Comparison of ENCODE assay signal across 8 mouse cellular contexts in the genomic region with DNA sequence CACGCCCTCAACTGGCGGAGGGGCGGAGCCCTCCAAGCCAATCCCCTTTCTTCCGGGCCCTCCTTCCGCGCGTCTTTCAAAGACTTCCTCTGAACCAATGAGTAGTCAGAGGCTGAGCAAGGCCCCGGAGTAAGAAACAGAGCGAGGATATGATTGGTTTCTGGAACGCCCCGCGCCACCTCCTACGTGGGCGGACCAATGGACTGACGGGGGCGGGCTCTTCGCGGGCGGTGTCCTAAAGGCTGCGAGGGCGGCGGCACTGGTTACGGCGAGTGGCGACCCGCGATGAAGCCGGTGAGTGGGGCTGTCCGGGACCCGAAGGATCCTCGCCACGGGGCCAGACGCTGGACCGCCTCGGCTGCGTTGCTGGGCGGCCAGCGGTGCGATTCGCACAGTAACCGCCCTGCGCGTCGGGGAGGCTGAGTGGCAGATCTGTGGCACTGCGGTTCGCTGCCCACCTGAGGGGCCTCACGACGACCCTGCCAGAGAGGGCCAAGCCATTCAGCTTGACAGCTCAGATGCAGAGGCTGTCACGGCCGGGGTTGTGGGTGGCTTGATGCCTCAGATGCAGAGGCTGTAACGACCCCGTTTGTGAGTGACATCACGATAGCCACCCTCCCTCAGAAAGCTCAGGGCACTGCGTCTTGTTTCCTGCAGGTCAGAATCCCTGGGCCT. TPM values are rescaled to one million over a fixed set of nuclear protein-coding genes. Genes with fewer than 3 reads are reported as not detected.
DNase-seq lines count a peak whose midpoint lies in the region; ATAC-seq lines count a peak whose summit lies in the region.

A gene (plus strand): TSS at position 187 of the 675 bp plus-strand sequence.

- WGBS in hindbrain, embryonic 15.5 days, result under 1% methylated on average over 54 of the region's 54 CpGs

- H3K27me3 ChIP-seq in hindbrain, embryonic 15.5 days, result no peaks in the 10 kb centered on the region

- peak within 1 kb of the TSS; percentile 88 for H3K4me3 ChIP-seq in hindbrain, embryonic 15.5 days

- H3K36me3 ChIP-seq in hindbrain, embryonic 15.5 days, result no peaks in the 10 kb centered on the region

- H3K4me2 ChIP-seq in hindbrain, embryonic 15.5 days, result peak within 1 kb of the TSS; percentile 93

- peaks cover 12% of the 10 kb centered on the region for H3K4me1 ChIP-seq in hindbrain, embryonic 15.5 days (replicated peaks)

- H3K27ac ChIP-seq in hindbrain, embryonic 15.5 days (replicated peaks), result peak within 1 kb of the TSS; percentile 23

- peak; percentile 93 for DNase-seq in T-cell, adult 2 months (ENCODE audit: low spot score)
- DNase-seq in cerebellum, postnatal 36 days, result peak; percentile 71 to 75
- DNase-seq in frontal cortex, postnatal 36 days (ENCODE audit: low spot score in 2 of 2), result peak; percentile 82 to 89
- DNase-seq in left cerebral cortex, adult 11 months (ENCODE audit: low spot score), result peak; percentile 89
- peak; percentile 94 to 96 for DNase-seq in lung, postnatal 4 days
- peak; percentile 81 for DNase-seq in retina, postnatal 7 days (ENCODE audit: low read depth, low spot score)
- peak; percentile 64 for DNase-seq in urinary bladder, adult 2 months (ENCODE audit: low spot score)

- ATAC-seq in hindbrain, embryonic 15.5 days (ENCODE audit: low FRiP score, low read depth), result peak; percentile 100

- peak within 1 kb of the TSS; percentile 67 for H3K9ac ChIP-seq in hindbrain, embryonic 15.5 days

- H3K9me3 ChIP-seq in hindbrain, embryonic 15.5 days, result no peaks in the 10 kb centered on the region

RNA-seq across cellular contexts. Expression of the gene that starts here (rescaled TPM):
- polyA plus RNA-seq in hindbrain, embryonic 15.5 days (2015; fragmentation: Nextera tagmentation; extraction: Ambion mirVana), result 9.8 and 12.4 TPM in 2 replicates
- 2.0 and 2.2 TPM in 2 replicates for polyA plus RNA-seq in urinary bladder, adult 2 months (2012; rRNA removed)

Comparison
In these comparisons a context has a peak if more than half of its experiments do, and no peak if none do; other contexts are left out.
1. Peak in every context shown above with its lines: DNase-seq, ATAC-seq, H3K4me3 ChIP-seq and H3K27ac ChIP-seq.